Mouse (Mus musculus) forebrain, embryonic 11.5 days (tissue): ENCODE results near the gene Fan1. TPM values are rescaled to one million over a fixed set of nuclear protein-coding genes. Genes with fewer than 3 reads are reported as not detected.

Source experiments
- ATAC-seq: fragments of 200-750 bp; cut with Nextera tagmentation; replicated peaks from 2 replicates; pipeline ENCODE4 v1.8.0; 2017; ENCODE audit warnings: moderate TSS enrichment; ENCODE audit not compliant: low FRiP score
- DNase-seq: peaks from one replicate; pipeline ENCODE4 v3.0.0-alpha.2; 2017; ENCODE audit warnings: low spot score
- H3K27ac ChIP-seq: fragments of 300-500 bp; sonication (generic); 2 replicates; pipeline ENCODE4 v1.5.1; 2014; ENCODE audit warnings: low read depth, low read length
- H3K27me3 ChIP-seq: fragments of 300-500 bp; sonication (generic); 2 replicates; pipeline ENCODE4 v1.6.1; 2014; ENCODE audit warnings: mild to moderate bottlenecking, low read length, mixed read lengths; ENCODE audit not compliant: control insufficient read depth, insufficient read depth
- H3K36me3 ChIP-seq: fragments of 300-500 bp; sonication (generic); 2 replicates; pipeline ENCODE4 v1.6.1; 2014; ENCODE audit warnings: mild to moderate bottlenecking, low read length, moderate library complexity, mixed read lengths; ENCODE audit not compliant: control insufficient read depth, insufficient read depth
- H3K4me1 ChIP-seq: fragments of 300-500 bp; sonication (generic); replicated peaks from 2 replicates; pipeline ENCODE4 v1.6.1; 2014; ENCODE audit warnings: low read length, mixed read lengths; ENCODE audit not compliant: control insufficient read depth, insufficient read depth
- H3K4me2 ChIP-seq: fragments of 300-500 bp; sonication (generic); 2 replicates; pipeline ENCODE4 v1.6.1; 2014; ENCODE audit warnings: low read depth, mild to moderate bottlenecking, low read length, moderate library complexity, mixed read lengths; ENCODE audit not compliant: severe bottlenecking
- H3K4me3 ChIP-seq: fragments of 300-500 bp; sonication (generic); 2 replicates; pipeline ENCODE4 v1.5.1; 2014; ENCODE audit warnings: low read depth, low read length
- H3K9ac ChIP-seq: fragments of 300-500 bp; sonication (generic); 2 replicates; pipeline ENCODE4 v1.6.1; 2014; ENCODE audit warnings: low read length
- H3K9me3 ChIP-seq: fragments of 300-500 bp; sonication (generic); 2 replicates; pipeline ENCODE4 v1.6.1; 2016; ENCODE audit warnings: low read length, mixed read lengths; ENCODE audit not compliant: control insufficient read depth
- WGBS: fragments of 180-500 bp; shearing (Covaris S2); extraction: QIAGEN DNeasy Blood & Tissue Kit; methylation state at CpG from one replicate; pipeline ENCODE4 v1.1.7; 2014; 5-methylcytosine and 5-hydroxymethylcytosine counted together
- polyA plus RNA-seq: library from polyadenylated mRNA; unstranded; fragments of >200 nt; fragmentation: Nextera tagmentation; extraction: Ambion mirVana; gene quantifications from 2 replicates; pipeline ENCODE4 v1.2.1, GENCODE M21; 2014

The Fan1 gene
- polyA plus RNA-seq, 1 experiment from 2014 or later = 9.0 TPM

- no peak for ATAC-seq
- Histone ChIP-seq H3K4me1 (no peaks in the 10 kb centered on the region), H3K4me3 (no peak overlapping the region), H3K27ac (no peak overlapping the region), H3K9ac (no peak overlapping the region), H3K9me3 (no peaks in the 10 kb centered on the region), H3K36me3 (no peaks in the 10 kb centered on the region), H3K4me2 (no peak overlapping the region), H3K27me3 (no peaks in the 10 kb centered on the region)
- WGBS = 83% methylated on average over 5 of the region's 5 CpGs
- no peak for DNase-seq
Measured at GRCm38 (mm10) chr7:64321125-64321524, 52.8 kb downstream of the Fan1 start.

- ATAC-seq (no peak), DNase-seq (no peak)
- H3K36me3 ChIP-seq = no peaks in the 10 kb centered on the region
- H3K27ac ChIP-seq = no peak overlapping the region
- 93% methylated on average over 7 of the region's 7 CpGs for WGBS
- H3K9me3 ChIP-seq = no peaks in the 10 kb centered on the region
- no peaks in the 10 kb centered on the region for H3K27me3 ChIP-seq
- no peak overlapping the region for H3K9ac ChIP-seq
- no peak overlapping the region for H3K4me3 ChIP-seq
- H3K4me1 ChIP-seq = no peaks in the 10 kb centered on the region
- no peak overlapping the region for H3K4me2 ChIP-seq
Measured at GRCm38 (mm10) chr7:64312811-64313210, 61.1 kb downstream of the Fan1 start.

- Histone ChIP-seq H3K4me3 (no peak overlapping the region), H3K4me2 (no peak overlapping the region), H3K9ac (no peak overlapping the region), H3K27me3 (no peaks in the 10 kb centered on the region), H3K36me3 (no peaks in the 10 kb centered on the region), H3K9me3 (no peaks in the 10 kb centered on the region), H3K27ac (no peak overlapping the region), H3K4me1 (no peaks in the 10 kb centered on the region)
- DNase-seq (no peak), ATAC-seq (no peak)
- WGBS = 80% methylated on average over 2 of the region's 2 CpGs
Measured at GRCm38 (mm10) chr7:64310756-64311155, 63.1 kb downstream of the Fan1 start.

GRCm38 (mm10) chr7:64310241-64310640, 63.7 kb downstream of the Fan1 start:
- Histone ChIP-seq H3K4me2 (no peak overlapping the region), H3K27me3 (no peaks in the 10 kb centered on the region), H3K27ac (no peak overlapping the region), H3K4me3 (no peak overlapping the region), H3K9me3 (no peaks in the 10 kb centered on the region), H3K36me3 (no peaks in the 10 kb centered on the region), H3K9ac (no peak overlapping the region), H3K4me1 (no peaks in the 10 kb centered on the region)
- DNase-seq (no peak), ATAC-seq (no peak)
- 93% methylated on average over 7 of the region's 7 CpGs for WGBS

Other genes starting within 250 kb of the Fan1 start
- 0.81 and 2.3 TPM in 2 replicates for gene Trpm1, start 220.3 kb downstream of the Fan1 start, polyA plus RNA-seq
- gene Mtmr10, start 86.4 kb downstream of the Fan1 start, polyA plus RNA-seq = 10.8 and 13.8 TPM in 2 replicates
- gene Mphosph10, start 18.2 kb upstream of the Fan1 start, polyA plus RNA-seq = 52.0 and 55.1 TPM in 2 replicates
- 36.6 and 37.3 TPM in 2 replicates for gene Mcee, start 18.5 kb upstream of the Fan1 start, polyA plus RNA-seq
- gene Apba2, start 127.6 kb upstream of the Fan1 start, polyA plus RNA-seq = 67.6 and 77.0 TPM in 2 replicates